Mouse (Mus musculus) spleen, postnatal 4 days (tissue): ENCODE measurements around the gene 1700012P22Rik.

Source experiments
- DNase-seq, 2 experiments: peaks; one replicate each; pipeline ENCODE4 v3.0.0; 2022; ENCODE audit warnings: low spot score in 2 of 2

Gene 1700012P22Rik

DNA sequence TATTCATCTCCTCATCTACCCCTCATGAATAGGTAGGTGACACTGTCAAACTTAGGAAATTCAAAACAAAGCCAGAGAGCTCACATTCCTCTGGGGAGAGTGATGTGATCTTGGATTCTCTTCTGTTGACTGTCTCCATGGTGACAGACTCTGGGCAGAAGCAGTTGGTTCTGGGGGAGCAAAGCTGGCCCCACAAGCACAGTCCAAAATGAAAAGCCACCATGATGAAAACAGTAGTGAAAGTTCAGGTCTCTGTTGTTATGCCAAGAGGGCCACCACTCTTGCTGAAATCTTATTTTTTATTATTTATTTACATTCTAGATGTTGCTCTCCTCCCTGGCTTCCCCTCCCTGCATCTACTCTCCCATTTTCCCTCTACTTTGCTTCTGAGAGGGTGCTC lies at the start of gene 1700012P22Rik:
Gene 1700012P22Rik, minus strand, starts transcription at position 101 of the 400 bp plus-strand sequence.
- DNase-seq = no peak

DNA sequence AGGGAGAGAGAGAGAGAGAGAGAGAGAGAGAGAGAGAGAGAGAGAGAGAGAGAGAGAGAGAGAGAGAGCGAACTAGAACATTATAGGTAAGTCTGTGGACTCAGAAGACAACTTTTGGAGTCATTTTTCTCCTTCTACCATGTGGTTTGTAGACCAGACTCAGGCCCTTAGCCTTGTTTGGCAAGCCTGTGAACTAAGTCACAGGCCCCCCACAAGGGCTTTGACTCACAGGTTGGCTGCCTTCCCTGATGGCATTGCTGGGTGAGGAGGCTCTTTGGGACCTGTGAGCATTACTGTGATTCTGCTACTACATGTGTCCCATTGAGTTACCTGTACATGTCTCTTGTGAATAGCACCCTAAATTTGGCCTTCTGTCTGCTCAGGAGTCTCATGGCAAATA lies 29.5 kb upstream of the 1700012P22Rik start:
- DNase-seq = no peak

DNA sequence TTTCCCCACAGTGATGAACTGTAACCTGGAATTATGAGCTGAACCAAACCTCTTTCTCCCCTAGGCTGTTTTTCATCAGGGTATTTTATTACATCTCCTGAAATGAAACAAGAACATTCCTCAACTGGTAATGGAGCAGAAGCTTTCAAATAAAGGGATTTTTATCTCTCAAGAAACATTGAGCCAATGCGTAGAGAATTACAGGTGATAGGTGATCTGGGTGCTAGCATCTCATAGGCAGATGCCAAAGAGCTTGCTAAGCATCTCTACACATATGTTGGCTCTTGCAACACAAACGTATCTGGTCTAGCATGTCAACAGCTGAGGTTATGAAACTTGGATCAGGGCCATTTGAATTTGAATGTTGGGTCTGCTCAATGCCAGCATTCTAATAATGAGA lies 26.6 kb upstream of the 1700012P22Rik start:
- no peak for DNase-seq

DNA sequence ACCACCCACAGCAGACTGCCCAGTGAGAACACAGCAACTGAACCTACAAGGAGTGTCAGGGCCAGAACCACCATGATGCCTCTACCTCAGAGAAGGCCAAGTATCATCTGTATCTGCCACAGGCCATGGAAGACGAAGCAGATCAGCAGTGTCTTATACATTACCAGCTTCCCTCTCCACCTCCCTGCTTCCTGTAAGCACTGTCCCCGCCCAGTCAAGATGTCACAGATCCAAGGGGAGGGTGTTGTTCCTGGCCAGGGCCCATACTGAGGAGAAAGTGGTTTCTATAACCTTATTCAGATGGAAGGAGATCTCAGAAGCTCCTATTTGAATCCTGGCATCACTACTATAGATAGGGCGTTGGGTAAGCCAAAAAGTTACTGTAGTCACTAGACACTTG lies 25.1 kb upstream of the 1700012P22Rik start, which contains the start of gene Aadacl3:
Gene Aadacl3, minus strand, starts transcription at position 101 of the 400 bp plus-strand sequence.
- no peak for DNase-seq

DNA sequence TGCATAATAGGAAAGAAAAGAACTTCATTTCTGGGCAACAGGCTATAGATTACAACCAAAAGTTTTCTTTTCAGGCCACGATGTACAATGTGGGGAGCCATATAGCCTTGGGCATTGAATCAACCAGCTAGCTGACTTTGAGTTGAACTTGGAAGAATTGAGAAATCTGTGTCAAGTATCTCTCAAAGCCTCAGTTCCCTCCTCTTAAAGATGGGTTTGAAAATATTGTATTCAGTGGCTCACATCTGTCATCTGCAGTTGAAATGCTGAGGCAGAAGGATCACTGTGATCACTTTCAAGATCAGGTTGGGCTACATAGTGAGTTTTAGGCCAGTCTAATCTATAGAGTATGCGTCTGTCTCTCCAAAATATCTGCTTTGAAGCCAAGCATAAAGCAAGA lies 14.6 kb upstream of the 1700012P22Rik start, which contains the start of gene Gm9944:
Gene Gm9944, minus strand, starts transcription at position 101 of the 400 bp plus-strand sequence.
- no peak for DNase-seq

- no peak for DNase-seq
Measured at GRCm38 (mm10) chr4:144448546-144448945, 10.0 kb upstream of the 1700012P22Rik start.

- DNase-seq = no peak
Measured at GRCm38 (mm10) chr4:144441582-144441981, 3.0 kb upstream of the 1700012P22Rik start.

DNA sequence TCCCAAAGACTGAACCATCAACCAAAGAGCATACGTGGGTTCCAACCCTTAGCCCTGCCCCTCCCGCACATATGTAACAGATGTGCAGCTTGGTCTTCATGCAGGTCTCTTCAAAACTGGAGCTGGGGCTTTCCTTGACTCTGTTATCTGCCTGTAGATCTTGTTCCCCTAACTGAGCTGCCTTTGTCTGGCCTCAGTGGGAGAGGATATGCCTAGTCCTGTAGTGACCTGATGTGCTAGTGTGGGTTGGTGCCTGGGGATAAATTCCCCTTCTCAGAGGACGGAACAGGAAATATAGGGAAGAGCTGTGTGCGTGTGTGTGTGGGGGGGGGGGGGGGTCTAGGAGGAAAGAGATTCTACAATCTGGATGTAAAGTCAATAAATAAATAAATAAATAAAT lies 2.5 kb upstream of the 1700012P22Rik start:
- DNase-seq = no peak

- DNase-seq = no peak
Measured at GRCm38 (mm10) chr4:144433216-144433615, 5.4 kb downstream of the 1700012P22Rik start.

GRCm38 (mm10) chr4:144430723-144431122 lies 7.8 kb downstream of the 1700012P22Rik start:
- no peak for DNase-seq

DNA sequence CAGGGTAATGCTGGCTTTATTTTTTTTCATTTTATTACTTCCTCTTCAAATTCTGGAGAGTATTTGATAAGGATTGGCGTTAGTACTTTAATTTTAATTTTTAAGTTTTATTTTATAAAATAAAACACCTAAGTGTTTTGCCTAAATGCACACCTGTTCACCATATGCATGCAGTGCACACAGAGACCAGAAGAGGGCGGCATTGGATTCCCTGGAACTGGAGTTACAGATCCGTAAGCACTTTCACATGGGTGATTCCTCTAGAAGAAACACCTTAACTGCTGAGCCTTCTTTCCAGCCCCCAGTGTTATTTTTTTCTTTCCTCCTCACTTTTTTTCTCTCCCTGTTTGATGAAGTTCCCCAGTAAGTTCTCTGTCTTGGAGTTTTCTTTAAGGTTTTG lies 9.7 kb downstream of the 1700012P22Rik start:
- DNase-seq = no peak

DNA sequence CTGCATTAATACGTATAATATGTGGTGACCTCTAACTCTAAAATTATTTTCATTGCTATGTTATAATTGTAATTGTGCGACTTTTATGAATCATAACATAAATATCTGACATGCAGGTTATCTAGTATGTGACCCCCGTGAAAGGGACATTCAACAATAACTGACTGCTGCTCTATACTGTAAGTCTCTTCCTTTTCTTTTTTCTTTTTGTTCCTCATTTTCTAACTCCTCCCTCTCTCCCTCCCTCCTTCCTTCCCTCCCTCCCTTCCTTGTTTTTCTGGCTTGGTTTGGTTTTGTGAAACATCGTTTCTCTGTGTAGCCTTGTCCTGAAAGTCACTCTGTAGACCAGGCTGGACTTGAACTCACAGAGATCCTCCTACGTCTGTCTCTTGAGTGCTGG lies 14.0 kb downstream of the 1700012P22Rik start:
- no peak for DNase-seq

GRCm38 (mm10) chr4:144420644-144421043 lies 17.9 kb downstream of the 1700012P22Rik start:
- DNase-seq = no peak

- DNase-seq = no peak
Measured at GRCm38 (mm10) chr4:144408290-144408689, 30.3 kb downstream of the 1700012P22Rik start, which contains the start of gene Pramef12. Gene Pramef12, minus strand, starts transcription at chr4:144408464.

DNA sequence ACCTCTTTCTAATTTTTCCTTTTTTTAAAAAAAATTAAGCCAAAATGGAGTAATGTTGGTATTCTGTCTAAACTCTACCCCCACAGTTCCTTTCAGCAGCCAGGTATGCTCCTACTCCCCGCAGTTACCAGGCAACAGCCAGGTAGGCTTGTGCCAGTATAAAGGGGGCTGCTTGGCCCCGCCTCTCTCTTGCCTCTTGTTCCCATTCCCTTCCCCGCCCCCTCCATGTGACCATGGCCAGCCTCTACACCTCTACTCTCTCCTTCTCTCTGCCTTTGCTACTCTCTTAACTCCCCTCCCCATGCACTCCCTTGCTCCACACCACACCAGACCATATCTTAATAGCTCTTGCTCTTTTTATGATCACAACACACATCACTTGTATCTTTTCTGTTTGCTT lies 32.3 kb downstream of the 1700012P22Rik start:
- DNase-seq = no peak

DNA sequence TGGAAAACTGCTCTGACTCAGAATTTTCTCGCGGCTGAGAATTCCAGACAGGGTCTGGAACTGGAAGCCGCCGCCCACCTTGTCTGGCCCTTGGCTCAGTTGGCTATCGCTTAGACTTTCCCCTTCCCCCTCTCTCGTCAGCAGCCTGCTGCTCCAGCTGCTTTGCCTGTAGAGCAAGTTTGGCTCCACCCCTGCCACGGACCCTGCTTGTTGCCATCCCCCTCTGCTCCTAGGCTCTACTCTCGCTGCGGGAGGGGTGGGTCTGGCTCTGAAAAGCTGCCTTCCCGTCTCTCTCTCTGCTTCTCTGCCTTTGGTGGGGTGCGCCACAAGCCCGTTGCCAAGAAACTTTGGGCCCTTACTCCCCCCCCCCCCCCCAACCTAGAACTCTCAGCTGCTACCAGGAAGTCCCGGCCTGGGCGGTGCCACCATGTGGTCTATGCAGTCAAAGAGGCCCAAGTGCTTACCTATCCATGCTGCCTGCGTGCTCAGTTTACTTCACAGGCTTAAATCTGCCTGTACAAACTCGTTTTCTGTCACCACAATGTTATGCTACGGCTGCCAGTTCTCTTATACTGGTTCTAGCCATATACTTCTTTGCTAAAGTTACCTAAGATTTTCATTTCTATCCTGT lies 34.0 kb downstream of the 1700012P22Rik start:
- no peak for DNase-seq

GRCm38 (mm10) chr4:144402712-144403111 lies 35.9 kb downstream of the 1700012P22Rik start:
- DNase-seq = no peak

GRCm38 (mm10) chr4:144396316-144396715 lies 42.3 kb downstream of the 1700012P22Rik start:
- DNase-seq = no peak

- no peak for DNase-seq
Measured at GRCm38 (mm10) chr4:144377911-144378310, 60.7 kb downstream of the 1700012P22Rik start, which contains the start of gene Pramef20. Gene Pramef20, minus strand, starts transcription at chr4:144377933.
